Mouse (Mus musculus) WW6 (cell line): ENCODE measurements at regions not wholly inside any gene's neighbourhood (a gene's known extent, or its start where the extent isn't known, plus 50 kb on each side); places are given as distances from the start of the nearest gene placed in this dataset.

ENCODE experiments used
- DNase-seq: peaks from one replicate; pipeline ENCODE4 v3.0.0-alpha.2; 2013; ENCODE audit warnings: low read depth, low spot score

DNA sequence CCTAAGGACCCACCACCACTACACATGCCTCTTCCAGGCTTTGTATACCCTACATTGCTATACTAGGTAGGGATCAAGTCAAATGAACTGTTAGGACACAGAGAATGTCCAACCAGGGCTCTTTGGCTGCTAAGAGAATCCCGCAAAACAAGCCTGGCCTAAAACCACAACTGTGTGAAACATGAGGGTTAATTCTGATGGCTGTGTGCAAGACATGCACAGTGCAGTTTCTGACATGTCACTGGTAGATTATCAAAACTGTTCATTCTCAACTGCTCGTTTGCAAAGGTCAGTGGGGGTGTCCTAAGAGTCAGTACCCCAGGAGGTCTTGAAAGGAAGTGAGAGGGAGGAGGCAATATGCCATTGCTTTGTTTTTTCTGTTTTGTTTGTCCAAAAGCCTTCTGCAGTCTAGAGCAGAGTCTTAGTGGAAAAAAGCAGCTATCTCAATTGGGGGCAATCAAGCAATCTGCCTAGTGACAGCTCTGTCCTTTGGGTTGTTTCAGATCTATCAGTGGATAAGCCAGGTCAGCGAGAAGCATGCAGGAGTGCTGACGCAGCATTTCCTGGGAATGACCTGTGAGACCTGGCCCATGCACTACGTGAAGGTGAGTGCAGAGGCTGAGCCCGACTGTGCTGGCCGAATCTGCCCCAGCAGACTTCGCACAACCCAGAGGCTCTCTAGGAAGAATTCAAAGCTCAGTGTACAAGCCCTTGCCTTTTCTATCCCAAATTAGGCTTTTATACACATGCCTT is 151.3 kb upstream of the 4933402D24Rik start:
- DNase-seq, result no peak

DNA sequence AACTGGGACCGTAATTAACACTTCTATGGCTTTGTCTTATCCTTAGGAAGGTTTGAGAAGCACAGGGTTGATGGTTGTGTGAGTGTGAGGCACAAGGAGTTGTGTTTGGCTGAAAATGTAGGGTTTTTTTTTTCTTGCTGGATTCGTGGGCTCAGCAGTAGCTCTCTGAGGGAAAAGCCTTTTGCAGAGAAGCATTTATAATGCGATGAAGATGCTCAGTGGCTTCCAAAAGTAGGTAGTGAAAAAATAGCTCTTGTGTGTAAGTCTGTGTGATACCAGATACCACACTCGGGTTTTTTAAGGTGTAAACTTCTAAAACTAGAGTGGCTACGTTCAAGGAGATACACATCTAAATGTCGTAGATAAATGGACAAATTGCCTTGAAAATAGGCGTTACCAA is 149.1 kb upstream of the 4933402D24Rik start:
- no peak for DNase-seq

DNA sequence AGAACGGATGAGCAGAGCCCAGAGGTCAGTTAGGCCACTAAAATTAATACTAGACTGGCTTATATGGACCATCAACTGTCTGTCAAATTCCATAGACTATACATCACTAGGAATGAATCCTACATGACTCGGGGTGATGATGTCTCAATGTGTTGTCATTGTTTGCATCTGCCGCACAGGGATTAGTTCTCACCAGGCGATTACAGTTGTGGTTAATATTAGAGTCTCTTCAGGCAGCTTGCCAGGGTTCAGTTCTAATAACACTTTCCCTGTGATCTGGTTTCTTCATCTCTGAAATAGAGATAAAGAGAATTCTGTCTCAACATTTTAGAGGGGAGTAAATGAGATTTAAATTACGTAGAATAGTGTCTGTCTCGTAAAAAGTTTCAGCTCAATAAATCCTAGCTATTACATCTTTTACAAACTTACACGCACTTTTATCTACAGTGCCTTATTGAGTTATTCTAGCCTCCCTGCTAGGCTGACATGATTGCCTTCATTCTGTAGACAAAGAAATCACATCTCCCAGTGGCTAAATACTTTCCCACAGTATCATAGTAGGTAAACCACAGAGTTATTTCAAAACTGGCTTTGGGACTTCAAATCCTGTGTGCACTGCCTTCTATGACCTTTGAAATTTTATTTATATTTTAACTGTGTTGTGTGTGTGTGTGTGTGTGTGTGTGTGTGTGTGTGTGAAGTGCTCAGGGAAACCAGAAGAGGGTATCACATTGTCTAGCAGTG is 148.0 kb upstream of the 4933402D24Rik start:
- no peak for DNase-seq

DNA sequence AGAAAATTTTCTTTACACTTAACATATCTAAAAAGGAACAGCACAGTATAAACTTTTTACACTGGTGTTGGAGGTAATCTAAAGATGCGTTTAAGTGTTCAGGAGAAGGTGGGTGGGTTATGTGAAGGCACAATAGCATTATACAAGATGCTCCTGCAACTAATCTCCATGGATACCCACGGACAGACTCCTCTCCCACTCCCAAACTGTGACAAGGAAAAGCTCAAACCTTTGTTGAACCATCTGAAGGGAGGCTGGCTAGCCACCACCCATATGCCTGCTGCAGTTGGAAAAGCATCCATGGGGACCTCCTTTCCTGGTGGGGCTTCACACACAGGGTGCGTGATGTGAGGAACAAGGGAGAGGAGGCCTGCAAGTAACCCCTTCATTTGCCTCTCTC is 141.7 kb upstream of the 4933402D24Rik start:
- no peak for DNase-seq

DNA sequence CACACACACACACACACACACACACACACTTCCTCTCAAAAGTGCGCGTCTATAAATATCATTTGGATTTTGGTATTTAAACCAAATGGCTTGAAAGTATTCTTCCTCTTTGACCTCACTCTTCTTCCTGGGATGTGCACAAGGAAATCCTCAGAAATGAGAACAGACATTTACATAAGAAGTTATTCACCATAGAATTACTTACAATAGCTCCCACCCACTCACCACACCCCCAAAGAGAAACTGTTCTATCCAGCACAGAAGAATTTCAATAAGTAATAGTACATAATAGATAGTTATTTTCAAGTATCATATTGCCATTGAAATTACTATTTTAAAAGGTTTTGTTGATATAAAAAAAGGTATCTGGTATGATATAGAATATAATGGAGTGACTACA is 140.1 kb upstream of the 4933402D24Rik start:
- DNase-seq, result no peak

DNA sequence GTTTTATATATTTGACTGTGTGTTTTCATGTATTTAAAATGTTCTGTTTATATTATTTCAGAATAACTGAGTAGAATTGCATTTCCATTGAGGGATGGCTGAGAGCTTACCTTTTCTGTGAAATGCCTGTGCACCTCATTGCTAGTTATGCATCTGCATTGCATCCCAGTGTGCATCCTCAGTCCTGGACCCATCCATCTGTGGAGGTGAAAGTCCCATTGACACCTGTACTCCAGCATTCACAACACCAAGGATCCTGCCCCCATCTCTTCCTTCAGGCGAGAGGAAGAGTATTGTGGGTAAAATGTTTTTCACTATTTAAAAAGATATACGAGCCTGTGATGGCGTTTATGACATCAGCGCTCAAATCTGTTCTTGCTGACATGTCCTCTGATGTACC is 134.6 kb upstream of the 4933402D24Rik start:
- no peak for DNase-seq

DNA sequence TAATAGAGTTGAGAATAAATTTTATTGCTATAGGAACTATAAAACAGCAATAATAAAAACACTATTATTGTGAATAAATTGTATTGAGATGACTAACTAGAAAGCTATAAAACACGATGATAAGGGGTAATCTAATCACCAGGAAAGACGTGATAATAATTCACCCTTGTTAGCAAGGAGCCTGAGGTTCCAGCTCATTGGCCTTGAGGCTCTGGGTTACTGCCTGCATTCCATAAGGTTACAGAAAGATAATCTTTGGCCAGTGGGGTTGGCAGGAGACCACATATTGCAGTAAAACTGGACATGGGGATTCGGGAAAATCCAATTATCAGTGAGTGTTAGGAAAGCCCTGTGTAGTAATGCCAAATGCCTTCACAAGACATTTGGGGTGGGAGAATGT is 134.1 kb upstream of the 4933402D24Rik start:
- no peak for DNase-seq

DNA sequence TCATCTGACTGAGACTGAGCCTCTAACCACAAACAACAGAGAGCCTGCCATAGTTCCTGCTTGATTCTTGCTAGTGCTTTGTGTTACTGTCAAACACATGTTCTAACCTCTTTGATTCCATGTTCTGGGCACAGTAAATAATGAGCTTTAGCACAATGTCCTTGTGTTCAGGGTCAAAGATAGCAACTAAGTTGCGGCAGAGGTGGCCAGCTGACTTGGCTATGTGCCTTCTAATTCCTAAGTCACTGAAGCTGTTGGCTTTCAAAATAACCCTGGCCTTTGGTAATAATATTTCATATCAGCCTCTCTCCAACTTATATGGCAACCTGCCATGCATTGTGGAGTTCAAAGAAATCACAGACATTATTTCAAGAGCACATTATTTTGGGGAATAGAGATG is 133.3 kb upstream of the 4933402D24Rik start:
- DNase-seq, result no peak

DNA sequence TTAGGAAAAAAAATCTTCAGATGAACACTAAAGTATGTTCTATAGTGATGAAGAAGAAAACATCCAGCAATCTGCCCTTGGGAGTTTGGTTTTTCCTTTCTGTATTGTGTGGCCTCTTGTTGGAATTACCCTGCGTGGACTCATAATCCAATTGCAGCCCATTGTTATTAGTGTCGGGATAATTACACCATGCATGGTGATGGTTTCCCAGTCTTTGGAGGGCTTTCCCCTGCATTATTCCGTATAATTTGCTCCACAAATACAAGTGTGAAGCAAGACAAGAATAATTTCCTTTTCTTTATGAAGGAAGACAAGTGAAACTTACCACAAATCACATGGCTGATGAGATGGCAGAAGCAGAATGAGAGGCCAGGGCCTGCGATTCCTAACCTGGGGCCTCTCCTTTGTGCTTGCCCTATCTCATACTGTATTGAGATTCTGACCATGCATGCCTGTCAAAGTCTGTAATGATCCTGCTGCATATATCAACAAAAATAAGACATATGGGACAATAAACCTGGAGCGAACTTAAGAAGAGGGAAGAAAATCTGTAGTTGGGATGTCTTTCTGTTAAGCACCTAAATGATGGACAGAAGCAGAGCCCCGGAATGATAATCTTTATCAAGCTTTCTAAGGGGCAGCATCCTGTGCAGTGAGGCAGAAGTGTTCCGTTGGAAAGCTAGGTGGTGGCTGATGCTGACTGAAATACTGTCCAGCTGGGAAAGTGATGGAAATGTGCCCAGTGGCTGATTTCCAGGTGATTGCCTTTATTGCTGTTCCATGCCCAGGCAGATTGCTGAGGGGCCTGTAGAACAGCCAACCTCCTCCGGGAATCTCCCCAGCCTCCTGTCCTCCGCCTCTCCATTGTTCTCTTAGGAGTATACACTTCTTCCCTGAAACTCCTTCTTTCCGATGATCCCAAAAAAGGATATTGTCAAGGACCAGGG is 130.8 kb upstream of the 4933402D24Rik start:
- DNase-seq, result no peak

DNA sequence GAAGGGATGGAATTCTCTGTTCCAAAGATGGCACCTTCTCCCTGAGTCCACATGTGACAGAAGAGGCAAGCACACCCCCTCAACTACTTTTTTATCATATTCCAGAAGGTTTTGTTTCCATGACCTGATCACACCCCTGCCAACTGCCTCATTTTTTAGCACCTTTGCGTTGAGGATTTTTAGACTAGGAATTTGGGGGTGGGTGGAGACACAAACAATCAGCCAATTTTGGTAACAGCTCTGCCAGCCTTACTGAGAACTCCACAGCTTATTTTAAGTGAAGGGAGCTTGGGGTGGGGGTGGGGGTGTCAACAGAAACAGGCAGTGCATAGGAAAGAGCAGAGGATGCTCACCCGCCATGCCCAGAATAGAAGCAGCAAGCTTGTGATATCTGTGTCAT is 129.7 kb upstream of the 4933402D24Rik start:
- DNase-seq, result no peak

DNA sequence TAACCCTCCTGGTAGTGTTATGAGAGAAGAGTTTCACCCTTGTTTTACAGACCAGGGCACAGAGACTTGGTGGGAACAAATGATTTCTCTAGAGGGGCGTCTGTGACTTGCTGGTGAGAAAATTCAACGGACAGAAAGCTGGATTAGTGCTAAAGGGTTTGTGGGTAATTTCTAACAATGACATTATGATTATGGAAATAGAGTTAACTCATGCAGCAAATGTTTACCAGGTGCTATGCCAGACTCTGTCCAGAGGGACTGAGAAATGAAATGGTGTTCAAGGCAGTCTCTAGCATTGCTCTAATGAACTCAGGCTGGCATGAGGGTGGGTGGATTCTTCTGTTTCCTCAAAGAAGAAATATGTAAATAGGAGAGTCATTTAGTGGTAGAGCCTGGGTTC is 128.5 kb upstream of the 4933402D24Rik start:
- no peak for DNase-seq

DNA sequence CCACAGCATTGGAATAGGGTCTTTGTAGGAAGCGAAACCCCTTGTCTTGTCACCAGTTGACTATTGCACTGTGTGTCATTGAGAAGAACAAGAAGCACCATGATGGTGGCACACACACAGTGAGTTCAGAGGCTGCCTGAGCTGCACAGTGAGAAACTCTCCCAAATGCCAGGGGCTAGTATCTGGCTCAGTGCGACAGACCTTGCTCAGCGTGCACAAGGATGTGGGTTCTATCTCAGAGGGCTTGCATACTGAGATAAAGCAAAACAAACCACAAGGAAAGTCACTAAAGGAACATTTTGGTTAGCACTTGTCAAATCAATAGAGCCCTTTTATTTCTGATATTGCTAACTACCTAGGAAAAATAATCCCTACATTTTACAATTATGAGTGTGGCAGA is 110.5 kb upstream of the 4933402D24Rik start:
- no peak for DNase-seq

DNA sequence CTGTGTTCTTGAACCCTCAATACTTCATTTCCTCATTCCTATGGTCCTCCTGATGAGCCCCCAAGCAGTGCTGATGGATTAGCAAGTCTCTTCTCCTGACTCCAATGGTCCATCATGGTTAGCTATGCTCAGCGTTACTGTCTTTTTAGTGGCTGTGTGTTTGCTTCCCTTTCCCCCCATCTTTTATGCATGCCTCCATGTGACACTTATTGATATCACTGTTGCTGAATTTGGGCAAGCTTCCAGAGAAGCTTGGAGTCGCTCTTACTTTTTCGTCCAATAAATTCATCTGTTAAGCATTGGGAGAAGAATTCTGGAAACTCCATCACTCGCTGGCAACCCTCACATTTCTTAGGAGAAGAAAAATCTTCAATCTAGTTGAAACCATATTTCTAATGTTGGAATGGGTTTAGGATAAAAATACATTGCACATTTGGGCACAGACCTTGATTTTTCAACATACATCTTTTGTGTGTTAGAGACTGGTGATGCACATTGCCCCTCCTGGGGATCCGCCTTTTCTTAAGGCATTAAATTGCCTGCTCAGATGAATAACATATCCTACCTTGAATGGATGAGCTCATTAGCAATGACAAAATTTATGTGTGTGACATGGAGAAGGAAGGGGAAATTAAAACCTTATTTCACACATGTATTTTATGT is 107.7 kb upstream of the 4933402D24Rik start:
- no peak for DNase-seq

DNA sequence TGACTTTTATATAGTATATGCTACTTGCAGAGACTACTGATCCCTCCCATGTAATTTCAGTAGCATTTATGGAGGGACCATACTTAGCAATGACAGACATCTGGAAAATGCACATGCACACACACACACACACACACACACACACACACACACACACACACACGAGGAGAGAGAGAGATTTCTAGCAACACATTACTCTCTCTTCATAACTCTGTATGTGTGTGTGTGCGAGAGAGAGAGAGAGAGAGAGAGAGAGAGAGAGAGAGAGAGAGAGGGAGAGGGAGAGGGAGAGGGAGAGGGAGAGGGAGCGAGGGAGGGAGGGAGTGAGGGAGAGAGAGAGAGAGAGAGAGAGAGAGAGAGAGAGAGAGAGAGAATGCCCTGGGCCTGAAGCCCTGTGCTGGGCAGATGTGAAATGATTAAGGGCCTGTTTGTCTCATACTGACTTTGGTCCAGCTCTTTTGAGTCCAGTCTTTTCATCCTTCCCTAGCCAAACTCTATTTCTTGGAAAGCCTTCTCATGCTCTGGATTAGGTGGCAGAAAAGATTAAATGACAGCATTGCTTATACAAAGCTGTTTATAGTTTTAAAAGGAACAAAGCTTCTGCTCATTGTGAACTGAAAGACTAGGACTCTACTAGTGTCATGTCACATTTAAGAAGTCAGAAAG is 106.4 kb upstream of the 4933402D24Rik start:
- DNase-seq, result no peak

DNA sequence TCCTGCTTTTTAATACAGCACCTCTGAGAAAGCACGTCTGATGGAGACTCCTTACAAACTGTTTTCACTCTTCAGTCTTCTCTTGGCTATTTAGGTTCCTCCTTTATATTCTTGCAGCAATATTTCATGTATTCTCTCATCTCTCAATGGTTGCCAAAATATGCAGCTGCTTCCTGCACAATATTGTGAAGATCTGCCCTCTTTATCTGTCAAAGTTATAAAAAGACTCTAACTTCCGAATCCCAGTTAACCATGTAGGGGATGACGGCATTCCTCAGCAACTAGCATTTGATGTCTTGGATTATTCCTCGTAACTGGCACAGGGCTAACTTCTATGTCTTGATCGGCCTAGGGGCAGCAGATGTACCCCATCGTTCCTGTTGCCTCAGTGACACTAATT is 102.8 kb upstream of the 4933402D24Rik start:
- no peak for DNase-seq

DNA sequence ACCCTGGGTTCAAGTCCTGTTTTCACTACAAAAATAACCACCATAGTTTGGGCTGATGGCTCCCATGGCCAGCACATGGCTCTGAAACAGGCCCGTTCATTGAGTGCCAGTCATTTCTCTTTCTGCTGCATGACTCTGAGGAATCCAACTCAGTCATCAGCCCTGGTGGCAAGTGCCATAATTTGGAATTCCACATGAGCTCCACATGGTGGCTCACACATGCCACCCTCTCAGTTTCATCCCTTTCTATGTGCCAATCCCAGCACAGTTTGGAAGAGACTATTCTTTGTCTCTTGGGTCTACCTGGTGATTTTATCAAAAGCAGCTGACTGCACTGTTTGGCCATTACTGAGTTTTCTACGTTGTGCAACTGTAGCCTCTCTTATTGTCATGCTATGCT is 100.3 kb upstream of the 4933402D24Rik start:
- DNase-seq, result no peak

DNA sequence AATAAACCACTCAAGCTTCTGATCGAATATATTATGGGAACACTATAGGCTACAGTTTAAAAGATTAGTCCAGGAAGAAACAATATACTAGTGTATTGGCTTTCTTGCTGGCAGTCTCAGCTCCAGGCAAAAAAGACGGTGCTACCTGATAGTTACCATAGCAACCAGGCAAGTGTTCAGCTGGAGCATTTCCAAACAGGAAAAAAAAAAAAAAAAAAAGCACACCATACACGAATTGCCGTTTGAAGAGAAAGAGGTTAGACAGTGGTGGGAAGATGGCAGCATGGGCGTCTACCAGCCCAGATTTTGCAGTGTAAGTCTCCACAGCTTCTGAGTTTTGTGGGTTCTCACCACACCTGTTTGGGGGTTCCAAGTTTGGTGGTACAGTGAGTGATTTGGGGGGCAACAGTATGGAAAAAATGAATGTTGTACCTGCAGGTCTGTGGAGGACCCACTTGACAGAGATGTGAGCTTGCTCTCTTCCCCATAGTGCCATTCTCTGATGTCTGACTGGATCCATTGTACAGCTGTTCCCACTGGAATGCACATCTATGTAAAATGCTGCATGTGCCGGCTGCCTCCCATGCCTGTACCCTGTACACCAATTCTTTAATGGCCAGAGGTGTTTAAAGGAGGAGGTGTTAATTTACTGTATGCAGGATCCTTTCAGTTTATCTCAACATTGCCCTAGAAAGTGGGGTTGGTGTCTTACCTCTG is 89.0 kb upstream of the 4933402D24Rik start:
- DNase-seq, result no peak

DNA sequence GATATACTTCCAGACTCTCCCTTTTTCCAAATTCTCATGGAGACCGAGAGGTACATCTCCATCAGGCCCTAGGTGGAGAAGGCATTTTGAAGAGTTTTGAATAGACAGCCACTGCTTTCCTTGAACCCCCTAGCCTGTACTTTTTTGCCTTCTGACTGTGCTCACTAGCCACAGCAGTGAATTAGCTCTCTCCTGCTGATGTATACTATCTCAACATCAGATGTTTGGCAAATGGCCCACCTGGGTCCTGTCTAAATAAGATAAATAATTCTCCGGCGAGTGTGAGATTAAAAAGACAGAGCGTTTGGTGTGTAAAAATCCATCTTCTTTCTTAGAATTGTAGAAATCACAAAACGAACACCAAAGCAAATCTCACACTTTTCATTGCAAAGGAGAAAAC is 88.4 kb upstream of the 4933402D24Rik start:
- DNase-seq, result no peak

DNA sequence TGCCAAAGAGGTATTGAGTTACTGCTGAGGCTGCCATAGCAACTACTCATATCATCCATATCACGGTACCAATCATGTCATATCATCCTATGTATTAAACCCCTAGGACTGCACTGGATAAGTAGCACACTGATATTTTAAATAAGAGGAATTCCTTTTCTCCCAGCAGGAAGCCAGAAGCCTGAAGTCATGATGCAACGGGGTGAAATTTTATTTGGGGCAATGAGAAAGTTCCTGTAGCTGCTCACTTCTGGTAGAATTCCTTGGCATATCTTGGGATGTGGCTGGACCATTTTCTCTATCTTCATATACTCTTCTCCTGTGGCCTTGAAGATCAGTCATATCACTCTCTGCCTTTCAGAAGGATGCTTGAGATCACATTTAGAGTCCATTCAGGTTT is 87.3 kb upstream of the 4933402D24Rik start:
- DNase-seq, result no peak

DNA sequence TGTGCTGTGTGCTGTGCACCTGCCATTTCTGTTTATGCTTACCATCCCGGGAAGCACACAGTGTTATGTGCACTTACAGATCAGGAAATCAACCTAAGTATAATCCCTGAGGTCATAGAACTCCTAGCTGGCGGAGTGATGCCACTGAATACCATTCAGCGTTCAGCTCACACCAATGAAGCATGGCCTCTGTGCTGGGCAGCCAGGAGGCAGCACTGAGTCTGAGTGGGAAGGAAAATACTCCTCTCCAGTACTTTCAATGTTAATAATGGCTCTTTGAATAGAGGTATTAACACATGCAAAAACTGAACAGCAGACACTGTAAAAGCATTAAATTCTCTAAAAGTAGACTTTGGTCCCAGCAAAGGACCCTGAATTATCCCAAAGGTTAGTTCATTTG is 85.7 kb upstream of the 4933402D24Rik start:
- DNase-seq, result no peak
